ENCODE assay signal across 15 mouse cellular contexts in genomic region chr9:72404446-72404845, GRCm38 (mm10).
"Had no signal": no experiment of that assay in that cellular context is flagged by ENCODE, and none has a peak within 500 bp of the region (broad histone marks: within the 10 kb centered on the region; RNA-seq: fewer than 3 reads in every experiment).

No protein-coding gene starts in this region.

- H3K9me3 ChIP-seq: midbrain, embryonic 10.5 days; midbrain, embryonic 13.5 days had no signal

- H3K4me3 ChIP-seq: midbrain, embryonic 10.5 days; midbrain, embryonic 13.5 days; myocyte had no signal

- H3K9ac ChIP-seq: liver, embryonic 14.5 days; lung, embryonic 14.5 days; midbrain, embryonic 13.5 days had no signal

- H3K36me3 ChIP-seq: midbrain, embryonic 10.5 days; midbrain, embryonic 13.5 days had no signal

- H3K27ac ChIP-seq: liver, embryonic 14.5 days; midbrain, embryonic 10.5 days; midbrain, embryonic 13.5 days had no signal

- ATAC-seq: midbrain, embryonic 13.5 days; midbrain, embryonic 16.5 days had no signal

- DNase-seq: lung, adult 18-20 months; lung, embryonic 14.5 days; lung, postnatal 10 days; lung, postnatal 4 days; retina, postnatal 1 day; right cerebral cortex, adult 18-20 months; right cerebral cortex, postnatal 25 days; right cerebral cortex, postnatal 4 days; spleen, adult 18-20 months; thymus, adult 18-20 months had no signal

- H3K4me2 ChIP-seq: lung, embryonic 14.5 days; midbrain, embryonic 13.5 days had no signal

- H3K27me3 ChIP-seq: midbrain, embryonic 13.5 days had no signal
